Mouse (Mus musculus) ES-E14 (cell line): ENCODE results near the gene Cd48. TPM values are rescaled to one million over a fixed set of nuclear protein-coding genes. Genes with fewer than 3 reads are reported as not detected.

Experiments used
- DNase-seq: peaks from one replicate; pipeline ENCODE4 v3.0.0-alpha.2; 2013; ENCODE audit warnings: low read depth, low spot score
- H3K27ac ChIP-seq: 2 replicates; pipeline ENCODE4 v1.5.1; 2012; ENCODE audit warnings: low read depth, mild to moderate bottlenecking, low read length, moderate library complexity, mixed read lengths; ENCODE audit not compliant: poor library complexity, insufficient read depth, severe bottlenecking
- H3K36me3 ChIP-seq: 2 replicates; pipeline ENCODE4 v1.6.1; 2012; ENCODE audit warnings: mild to moderate bottlenecking, low read length, moderate library complexity, mixed read lengths; ENCODE audit not compliant: control insufficient read depth, poor library complexity, insufficient read depth, severe bottlenecking
- H3K4me1 ChIP-seq, 2 experiments: fragments of 150-350 bp in 1 of 2; sonication (generic) in 1 of 2; 2 replicates each; pipeline ENCODE4 v1.6.1; 2012; ENCODE audit warnings: low read length in 2 of 2, mild to moderate bottlenecking in 1 of 2, mixed read lengths in 1 of 2; ENCODE audit not compliant: control insufficient read depth in 2 of 2, insufficient read depth in 2 of 2, poor library complexity in 1 of 2
- H3K4me3 ChIP-seq, 2 experiments: fragments of 150-350 bp in 1 of 2; sonication (generic) in 1 of 2; 2 replicates each; pipeline ENCODE4 v1.5.1; 2012; ENCODE audit warnings: low read length in 2 of 2, low read depth in 1 of 2, mild to moderate bottlenecking in 1 of 2, mixed read lengths in 1 of 2; ENCODE audit not compliant: insufficient read depth in 1 of 2, poor library complexity in 1 of 2, severe bottlenecking in 1 of 2
- H3K9ac ChIP-seq: 2 replicates; pipeline ENCODE4 v1.6.1; 2012; ENCODE audit warnings: low read depth, mild to moderate bottlenecking, low read length, mixed read lengths; ENCODE audit not compliant: poor library complexity, insufficient read depth, severe bottlenecking
- H3K9me3 ChIP-seq: fragments of 150-350 bp; sonication (generic); 2 replicates; pipeline ENCODE4 v1.6.1; 2012; ENCODE audit warnings: low read depth, mild to moderate bottlenecking, low read length; ENCODE audit not compliant: control insufficient read depth, insufficient read depth
- CHD2 ChIP-seq: IDR thresholded peaks from 2 replicates; pipeline ENCODE4 v1.6.1; 2014; ENCODE audit warnings: mild to moderate bottlenecking, low read depth, low read length, inconsistent platforms
- HCFC1 ChIP-seq: IDR thresholded peaks from 2 replicates; pipeline ENCODE4 v1.6.1; 2012; ENCODE audit warnings: low read length, inconsistent platforms, borderline replicate concordance; ENCODE audit not compliant: insufficient read depth
- MAFK ChIP-seq: IDR thresholded peaks from 2 replicates; pipeline ENCODE4 v1.6.1; 2014; ENCODE audit warnings: mild to moderate bottlenecking, low read depth, low read length, inconsistent platforms; ENCODE audit not compliant: insufficient read depth
- ZC3H11A ChIP-seq: IDR thresholded peaks from 2 replicates; pipeline ENCODE4 v1.6.1; 2012; ENCODE audit warnings: low read depth, mild to moderate bottlenecking, inconsistent platforms, low read length, borderline replicate concordance
- ZNF384 ChIP-seq: IDR thresholded peaks from 2 replicates; pipeline ENCODE4 v1.6.1; 2012; ENCODE audit warnings: low read depth, low read length, inconsistent platforms
- in situ Hi-C, 2 experiments: fragments of 600-800 bp; cut with MboI; formaldehyde crosslinking; loops; one replicate each; pipeline ENCODE4 v1.15.1; 2025; ENCODE audit warnings: low sequenced_read_pairs in 2 of 2, inconsistent platforms in 1 of 2; ENCODE audit not compliant: unreplicated experiment in 2 of 2
- total RNA-seq: library from RNA; depleted of rRNA; stranded (reverse); fragments of 300-350 nt; gene quantifications from 2 replicates; pipeline ENCODE4 v1.2.3, GENCODE M21; 2012

The Cd48 gene
- total RNA-seq, 1 experiment = 0.22 TPM

DNA sequence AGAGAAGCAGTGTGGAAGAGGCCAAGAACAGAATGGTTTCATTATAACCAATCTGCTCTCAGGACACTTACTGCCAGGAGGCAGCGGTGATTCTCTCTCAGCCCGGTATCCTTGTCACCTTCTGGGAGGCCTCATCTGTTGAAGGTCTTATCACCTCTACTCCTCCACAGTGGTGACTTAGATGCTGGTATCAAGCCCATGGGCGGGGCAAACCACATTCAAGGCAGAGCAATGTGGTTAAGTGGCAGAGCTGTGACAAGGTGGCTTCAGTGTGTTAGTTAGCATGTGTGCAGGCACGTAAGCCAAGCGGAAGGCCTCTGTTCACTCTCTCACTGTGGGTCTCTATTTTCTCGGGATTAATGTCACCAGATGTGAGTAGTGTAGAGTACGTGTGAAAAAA is 38.2 kb upstream of the Cd48 start:
- no peak overlapping the region for H3K4me3 ChIP-seq
- no peak for TF ChIP-seq CHD2
- no peak for TF ChIP-seq HCFC1
- no peak for TF ChIP-seq ZNF384
- no peak for TF ChIP-seq ZC3H11A
- TF ChIP-seq MAFK = no peak
- H3K9ac ChIP-seq = no peak overlapping the region
- H3K36me3 ChIP-seq = no peaks in the 10 kb centered on the region
- no peak for DNase-seq
- H3K27ac ChIP-seq = no peak overlapping the region
- no peaks in the 10 kb centered on the region for H3K4me1 ChIP-seq
- in situ Hi-C loops = no loop called here
- no peaks in the 10 kb centered on the region for H3K9me3 ChIP-seq

- H3K36me3 ChIP-seq = no peaks in the 10 kb centered on the region
- H3K4me1 ChIP-seq = no peaks in the 10 kb centered on the region
- no peak overlapping the region for H3K4me3 ChIP-seq
- DNase-seq = no peak
- no peaks in the 10 kb centered on the region for H3K9me3 ChIP-seq
- TF ChIP-seq ZC3H11A (no peak), MAFK (no peak), ZNF384 (no peak), CHD2 (no peak), HCFC1 (no peak)
- no peak overlapping the region for H3K27ac ChIP-seq
- in situ Hi-C loops = no loop called here
- H3K9ac ChIP-seq = no peak overlapping the region
Measured at GRCm38 (mm10) chr1:171646429-171646940, 35.3 kb upstream of the Cd48 start.

GRCm38 (mm10) chr1:171647716-171648115 is 34.1 kb upstream of the Cd48 start:
- Histone ChIP-seq H3K4me1 (no peaks in the 10 kb centered on the region), H3K9me3 (no peaks in the 10 kb centered on the region), H3K27ac (no peak overlapping the region), H3K36me3 (no peaks in the 10 kb centered on the region), H3K4me3 (no peak overlapping the region), H3K9ac (no peak overlapping the region)
- in situ Hi-C loops = no loop called here
- DNase-seq = no peak
- TF ChIP-seq ZC3H11A = no peak
- TF ChIP-seq MAFK = no peak

DNA sequence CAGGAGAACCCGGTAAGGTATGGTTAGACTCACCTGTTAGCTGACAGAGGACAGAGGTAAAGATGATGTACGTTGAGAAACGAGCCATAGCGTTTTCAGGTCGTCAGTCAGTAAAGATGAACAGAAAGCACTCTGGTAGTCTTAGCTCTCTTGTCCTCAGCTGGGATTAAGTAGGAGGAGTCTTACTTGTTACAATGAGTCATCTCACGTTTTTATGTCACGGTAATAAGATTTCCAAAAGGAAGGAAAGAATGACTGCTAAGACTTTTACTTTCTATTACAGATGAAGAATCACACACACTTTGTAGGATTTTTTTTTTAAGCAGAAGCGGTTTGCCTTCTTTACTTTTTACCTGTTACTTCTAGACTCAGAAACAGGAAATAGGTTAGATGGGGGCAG is 33.0 kb upstream of the Cd48 start:
- no peak overlapping the region for H3K9ac ChIP-seq
- H3K27ac ChIP-seq = no peak overlapping the region
- H3K9me3 ChIP-seq = no peaks in the 10 kb centered on the region
- no peak for TF ChIP-seq ZC3H11A
- TF ChIP-seq HCFC1 = no peak
- TF ChIP-seq MAFK = no peak
- TF ChIP-seq CHD2 = no peak
- no peak for DNase-seq
- no peaks in the 10 kb centered on the region for H3K36me3 ChIP-seq
- no peak overlapping the region for H3K4me3 ChIP-seq
- no peaks in the 10 kb centered on the region for H3K4me1 ChIP-seq
- in situ Hi-C loops = no loop called here

DNA sequence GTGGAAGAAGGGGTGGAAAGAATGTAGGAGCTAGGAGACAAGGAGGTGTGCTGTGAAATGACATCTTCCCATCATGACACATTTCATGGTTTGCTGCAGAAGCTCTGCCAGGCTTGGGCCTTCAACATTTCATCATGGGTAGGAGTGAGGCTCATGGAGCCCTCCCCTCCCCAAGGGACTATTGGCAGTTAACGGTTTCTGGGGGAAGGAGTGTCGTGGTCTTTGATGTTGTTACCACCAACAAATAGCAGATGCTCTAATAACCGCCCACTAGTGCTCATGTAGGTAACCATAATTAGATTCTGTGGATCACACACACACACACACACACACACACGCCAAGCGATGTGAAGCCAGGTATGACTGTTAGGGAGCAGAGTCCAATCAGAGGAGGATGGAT is 29.1 kb upstream of the Cd48 start, which contains the start of gene Slamf7:
TSS of gene Slamf7 (minus strand) at position 302 of the 400 bp plus-strand sequence.
- TF ChIP-seq ZNF384 (no peak), HCFC1 (no peak)
- no peak for DNase-seq
- Histone ChIP-seq H3K4me3 (no peak within 1 kb of the TSS), H3K36me3 (no peaks in the 10 kb centered on the region), H3K4me1 (no peaks in the 10 kb centered on the region), H3K9ac (no peak within 1 kb of the TSS), H3K27ac (no peak within 1 kb of the TSS), H3K9me3 (no peaks in the 10 kb centered on the region)
- in situ Hi-C loops = no loop called here
